Mouse (Mus musculus): ENCODE results near the gene Wdr11. TPM values are rescaled to one million over a fixed set of nuclear protein-coding genes. Genes with fewer than 3 reads are reported as not detected.
A peak's percentile ranks its signal among the peaks of the same experiment; 100 is the strongest.

The Wdr11 gene
- polyA plus RNA-seq, 1 experiment from 2014 or later, result 30.1 TPM

GRCm38 (mm10) chr7:129659755-129660154 lies 68.1 kb downstream of the Wdr11 start:
- WGBS, result 84% methylated on average over 8 of the region's 8 CpGs
- 0 out of 2 replicates have a peak, but pooled peaks cover 3% of the 10 kb centered on the region for H3K4me1 ChIP-seq (replicated peaks; ENCODE audit: control insufficient read depth, insufficient read depth, low read length)
- no peak overlapping the region for H3K9ac ChIP-seq (ENCODE audit: low read depth, low read length)
- no peaks in the 10 kb centered on the region for H3K27me3 ChIP-seq (replicated peaks; ENCODE audit: control insufficient read depth, insufficient read depth, low read length)
- ATAC-seq (replicated peaks; ENCODE audit: low FRiP score) (no peak), DNase-seq (ENCODE audit: low spot score) (no peak)
- H3K4me2 ChIP-seq, result no peak overlapping the region
- no peak overlapping the region for H3K27ac ChIP-seq (ENCODE audit: low read depth, low read length)
- no peaks in the 10 kb centered on the region for H3K36me3 ChIP-seq (ENCODE audit: control insufficient read depth, insufficient read depth, low read length)
- no peak overlapping the region for H3K4me3 ChIP-seq (ENCODE audit: low read depth, low read length)
- no peaks in the 10 kb centered on the region for H3K9me3 ChIP-seq (ENCODE audit: control insufficient read depth, low read length)

GRCm38 (mm10) chr7:129660546-129660945 lies 68.9 kb downstream of the Wdr11 start:
- Histone ChIP-seq H3K27ac (ENCODE audit: low read depth, low read length) (no peak overlapping the region), H3K4me3 (ENCODE audit: low read depth, low read length) (no peak overlapping the region), H3K36me3 (ENCODE audit: control insufficient read depth, insufficient read depth, low read length) (no peaks in the 10 kb centered on the region), H3K27me3 (replicated peaks; ENCODE audit: control insufficient read depth, insufficient read depth, low read length) (no peaks in the 10 kb centered on the region), H3K9ac (ENCODE audit: low read depth, low read length) (no peak overlapping the region), H3K9me3 (ENCODE audit: control insufficient read depth, low read length) (no peaks in the 10 kb centered on the region), H3K4me2 (no peak overlapping the region), H3K4me1 (replicated peaks; ENCODE audit: control insufficient read depth, insufficient read depth, low read length) (0 out of 2 replicates have a peak, but pooled peaks cover 3% of the 10 kb centered on the region)
- DNase-seq (ENCODE audit: low spot score) (no peak), ATAC-seq (replicated peaks; ENCODE audit: low FRiP score) (no peak)
- WGBS, result 87% methylated on average over 9 of the region's 9 CpGs

- no peak for ATAC-seq (replicated peaks; ENCODE audit: low FRiP score)
- no peak for DNase-seq (ENCODE audit: low spot score)
- no peak overlapping the region for H3K4me3 ChIP-seq (ENCODE audit: low read depth, low read length)
- no peak overlapping the region for H3K4me2 ChIP-seq
- H3K27me3 ChIP-seq (replicated peaks; ENCODE audit: control insufficient read depth, insufficient read depth, low read length), result no peaks in the 10 kb centered on the region
- no peak overlapping the region for H3K27ac ChIP-seq (ENCODE audit: low read depth, low read length)
- 78% methylated on average over 16 of the region's 16 CpGs for WGBS
- no peaks in the 10 kb centered on the region for H3K9me3 ChIP-seq (ENCODE audit: control insufficient read depth, low read length)
- H3K4me1 ChIP-seq (replicated peaks; ENCODE audit: control insufficient read depth, insufficient read depth, low read length), result 0 out of 2 replicates have a peak, but pooled peaks cover 3% of the 10 kb centered on the region
- no peaks in the 10 kb centered on the region for H3K36me3 ChIP-seq (ENCODE audit: control insufficient read depth, insufficient read depth, low read length)
- H3K9ac ChIP-seq (ENCODE audit: low read depth, low read length), result no peak overlapping the region
Measured at GRCm38 (mm10) chr7:129662051-129662789, 70.6 kb downstream of the Wdr11 start.

- DNase-seq (ENCODE audit: low spot score), result no peak
- no peak overlapping the region for H3K4me3 ChIP-seq (ENCODE audit: low read depth, low read length)
- H3K9me3 ChIP-seq (ENCODE audit: control insufficient read depth, low read length), result no peaks in the 10 kb centered on the region
- 0 out of 2 replicates have a peak, but pooled peaks cover 3% of the 10 kb centered on the region for H3K4me1 ChIP-seq (replicated peaks; ENCODE audit: control insufficient read depth, insufficient read depth, low read length)
- no peaks in the 10 kb centered on the region for H3K36me3 ChIP-seq (ENCODE audit: control insufficient read depth, insufficient read depth, low read length)
- H3K4me2 ChIP-seq, result no peak overlapping the region
- H3K27me3 ChIP-seq (replicated peaks; ENCODE audit: control insufficient read depth, insufficient read depth, low read length), result no peaks in the 10 kb centered on the region
- H3K27ac ChIP-seq (ENCODE audit: low read depth, low read length), result 0 out of 2 replicates have a peak overlapping the region, but pooled peaks have one; percentile 29
- ATAC-seq (replicated peaks; ENCODE audit: low FRiP score), result peak; percentile 31
- WGBS, result 39% methylated on average over 12 of the region's 12 CpGs
- no peak overlapping the region for H3K9ac ChIP-seq (ENCODE audit: low read depth, low read length)
Measured at GRCm38 (mm10) chr7:129663781-129664505, 72.3 kb downstream of the Wdr11 start.

GRCm38 (mm10) chr7:129665411-129665810 lies 73.7 kb downstream of the Wdr11 start:
- H3K9me3 ChIP-seq (ENCODE audit: control insufficient read depth, low read length), result no peaks in the 10 kb centered on the region
- H3K4me2 ChIP-seq, result no peak overlapping the region
- H3K9ac ChIP-seq (ENCODE audit: low read depth, low read length), result no peak overlapping the region
- WGBS, result 78% methylated on average over 3 of the region's 3 CpGs
- ATAC-seq (replicated peaks; ENCODE audit: low FRiP score), result no peak
- H3K36me3 ChIP-seq (ENCODE audit: control insufficient read depth, insufficient read depth, low read length), result no peaks in the 10 kb centered on the region
- no peak overlapping the region for H3K4me3 ChIP-seq (ENCODE audit: low read depth, low read length)
- no peaks in the 10 kb centered on the region for H3K27me3 ChIP-seq (replicated peaks; ENCODE audit: control insufficient read depth, insufficient read depth, low read length)
- no peak overlapping the region for H3K27ac ChIP-seq (ENCODE audit: low read depth, low read length)
- H3K4me1 ChIP-seq (replicated peaks; ENCODE audit: control insufficient read depth, insufficient read depth, low read length), result 0 out of 2 replicates have a peak, but pooled peaks cover 3% of the 10 kb centered on the region
- no peak for DNase-seq (ENCODE audit: low spot score)

GRCm38 (mm10) chr7:129665921-129666320 lies 74.3 kb downstream of the Wdr11 start:
- no peaks in the 10 kb centered on the region for H3K9me3 ChIP-seq (ENCODE audit: control insufficient read depth, low read length)
- 82% methylated on average over 6 of the region's 6 CpGs for WGBS
- no peak for DNase-seq (ENCODE audit: low spot score)

GRCm38 (mm10) chr7:129666526-129666925 lies 74.9 kb downstream of the Wdr11 start:
- no peak overlapping the region for H3K9ac ChIP-seq (ENCODE audit: low read depth, low read length)
- WGBS, result 72% methylated on average over 2 of the region's 2 CpGs
- no peaks in the 10 kb centered on the region for H3K27me3 ChIP-seq (replicated peaks; ENCODE audit: control insufficient read depth, insufficient read depth, low read length)
- H3K36me3 ChIP-seq (ENCODE audit: control insufficient read depth, insufficient read depth, low read length), result no peaks in the 10 kb centered on the region
- no peak for ATAC-seq (replicated peaks; ENCODE audit: low FRiP score)
- no peak for DNase-seq (ENCODE audit: low spot score)
- no peak overlapping the region for H3K27ac ChIP-seq (ENCODE audit: low read depth, low read length)
- no peaks in the 10 kb centered on the region for H3K9me3 ChIP-seq (ENCODE audit: control insufficient read depth, low read length)
- H3K4me3 ChIP-seq (ENCODE audit: low read depth, low read length), result no peak overlapping the region
- H3K4me2 ChIP-seq, result no peak overlapping the region
- 0 out of 2 replicates have a peak, but pooled peaks cover 3% of the 10 kb centered on the region for H3K4me1 ChIP-seq (replicated peaks; ENCODE audit: control insufficient read depth, insufficient read depth, low read length)

More at GRCm38 (mm10) chr7:129665921-129666320, 74.3 kb downstream of the Wdr11 start:
- ATAC-seq (replicated peaks; ENCODE audit: low FRiP score), result no peak
- H3K4me2 ChIP-seq, result no peak overlapping the region
- no peak overlapping the region for H3K27ac ChIP-seq (ENCODE audit: low read depth, low read length)
- H3K27me3 ChIP-seq (replicated peaks; ENCODE audit: control insufficient read depth, insufficient read depth, low read length), result no peaks in the 10 kb centered on the region
- 0 out of 2 replicates have a peak, but pooled peaks cover 3% of the 10 kb centered on the region for H3K4me1 ChIP-seq (replicated peaks; ENCODE audit: control insufficient read depth, insufficient read depth, low read length)
- no peaks in the 10 kb centered on the region for H3K36me3 ChIP-seq (ENCODE audit: control insufficient read depth, insufficient read depth, low read length)
- no peak overlapping the region for H3K9ac ChIP-seq (ENCODE audit: low read depth, low read length)
- no peak overlapping the region for H3K4me3 ChIP-seq (ENCODE audit: low read depth, low read length)

GRCm38 (mm10) chr7:129670280-129670679 lies 78.6 kb downstream of the Wdr11 start:
- no peak overlapping the region for H3K4me3 ChIP-seq (ENCODE audit: low read depth, low read length)
- ATAC-seq (replicated peaks; ENCODE audit: low FRiP score), result no peak
- H3K4me1 ChIP-seq (replicated peaks; ENCODE audit: control insufficient read depth, insufficient read depth, low read length), result no peaks in the 10 kb centered on the region; the same call in 1 of the 2 replicates
- H3K9ac ChIP-seq (ENCODE audit: low read depth, low read length), result no peak overlapping the region
- DNase-seq (ENCODE audit: low spot score), result no peak
- no peaks in the 10 kb centered on the region for H3K27me3 ChIP-seq (replicated peaks; ENCODE audit: control insufficient read depth, insufficient read depth, low read length)
- no peak overlapping the region for H3K27ac ChIP-seq (ENCODE audit: low read depth, low read length)
- H3K9me3 ChIP-seq (ENCODE audit: control insufficient read depth, low read length), result no peaks in the 10 kb centered on the region
- H3K4me2 ChIP-seq, result no peak overlapping the region
- no peaks in the 10 kb centered on the region for H3K36me3 ChIP-seq (ENCODE audit: control insufficient read depth, insufficient read depth, low read length)
- 72% methylated on average over 10 of the region's 10 CpGs for WGBS

All from liver, embryonic 11.5 days (tissue).